Mouse (Mus musculus) midbrain, embryonic 12.5 days (tissue): ENCODE measurements around the gene Ino80d. TPM values are rescaled to one million over a fixed set of nuclear protein-coding genes. Genes with fewer than 3 reads are reported as not detected.

Source experiments
- ATAC-seq: fragments of 200-750 bp; cut with Nextera tagmentation; 2 replicates; pipeline ENCODE4 v1.8.0; 2017; ENCODE audit warnings: low read depth, moderate TSS enrichment, moderate library complexity; ENCODE audit not compliant: low FRiP score
- H3K27ac ChIP-seq: fragments of 300-500 bp; sonication (generic); replicated peaks from 2 replicates; pipeline ENCODE4 v1.5.1; 2016; ENCODE audit warnings: mild to moderate bottlenecking
- H3K27me3 ChIP-seq: fragments of 300-500 bp; sonication (generic); 2 replicates; pipeline ENCODE4 v1.6.1; 2016; ENCODE audit warnings: mild to moderate bottlenecking
- H3K36me3 ChIP-seq: fragments of 300-500 bp; sonication (generic); 2 replicates; pipeline ENCODE4 v1.6.1; 2016
- H3K4me1 ChIP-seq: fragments of 300-500 bp; sonication (generic); 2 replicates; pipeline ENCODE4 v1.6.1; 2016
- H3K4me2 ChIP-seq: fragments of 300-500 bp; sonication (generic); replicated peaks from 2 replicates; pipeline ENCODE4 v1.6.1; 2016; ENCODE audit warnings: mild to moderate bottlenecking, moderate library complexity
- H3K4me3 ChIP-seq: fragments of 300-500 bp; sonication (generic); 2 replicates; pipeline ENCODE4 v1.5.1; 2016; ENCODE audit warnings: mild to moderate bottlenecking
- H3K9ac ChIP-seq: fragments of 300-500 bp; sonication (generic); replicated peaks from 2 replicates; pipeline ENCODE4 v1.6.1; 2016; ENCODE audit warnings: mild to moderate bottlenecking, moderate library complexity
- H3K9me3 ChIP-seq: fragments of 300-500 bp; sonication (generic); 2 replicates; pipeline ENCODE4 v1.6.1; 2016; ENCODE audit warnings: mild to moderate bottlenecking
- WGBS: fragments of 180-500 bp; shearing (Covaris S2); methylation state at CpG from one replicate; pipeline ENCODE4 v1.1.7; 2016; 5-methylcytosine and 5-hydroxymethylcytosine counted together
- polyA plus RNA-seq: library from polyadenylated mRNA; unstranded; fragments of >200 nt; fragmentation: Nextera tagmentation; extraction: Ambion mirVana; gene quantifications from 2 replicates; pipeline ENCODE4 v1.2.1, GENCODE M21; 2016

The Ino80d gene
- polyA plus RNA-seq, 1 experiment from 2014 or later: 11.8 TPM

GRCm38 (mm10) chr1:62976742-62977141 is 137.7 kb downstream of the Ino80d start:
- Histone ChIP-seq H3K9ac (no peak overlapping the region), H3K4me1 (no peaks in the 10 kb centered on the region), H3K27me3 (no peaks in the 10 kb centered on the region), H3K4me2 (no peak overlapping the region), H3K9me3 (no peaks in the 10 kb centered on the region), H3K36me3 (no peaks in the 10 kb centered on the region), H3K27ac (no peak overlapping the region), H3K4me3 (no peak overlapping the region)
- WGBS: 51% methylated on average over 3 of the region's 3 CpGs
- ATAC-seq: no peak

GRCm38 (mm10) chr1:62966885-62967284 is 147.6 kb downstream of the Ino80d start:
- no peak overlapping the region for H3K27ac ChIP-seq
- 31% methylated on average over 5 of the region's 5 CpGs for WGBS
- no peak overlapping the region for H3K4me3 ChIP-seq
- H3K27me3 ChIP-seq: peaks cover 22% of the 10 kb centered on the region
- no peak overlapping the region for H3K9ac ChIP-seq
- no peak overlapping the region; the same call in 1 of the 2 replicates for H3K4me2 ChIP-seq
- ATAC-seq: no peak
- H3K36me3 ChIP-seq: no peaks in the 10 kb centered on the region
- no peaks in the 10 kb centered on the region; the same call in 1 of the 2 replicates for H3K4me1 ChIP-seq
- no peaks in the 10 kb centered on the region for H3K9me3 ChIP-seq

- Histone ChIP-seq H3K4me1 (no peaks in the 10 kb centered on the region; the same call in 1 of the 2 replicates), H3K4me2 (no peak overlapping the region), H3K27me3 (peaks cover 30% of the 10 kb centered on the region), H3K36me3 (no peaks in the 10 kb centered on the region), H3K9me3 (no peaks in the 10 kb centered on the region), H3K9ac (no peak overlapping the region), H3K27ac (no peak overlapping the region), H3K4me3 (no peak overlapping the region)
- peak; percentile 82 for ATAC-seq
- WGBS: 18% methylated on average over 6 of the region's 6 CpGs
Observed at GRCm38 (mm10) chr1:62964291-62964690, 150.2 kb downstream of the Ino80d start.

GRCm38 (mm10) chr1:62956942-62957645 is 157.4 kb downstream of the Ino80d start:
- no peaks in the 10 kb centered on the region for H3K9me3 ChIP-seq
- no peaks in the 10 kb centered on the region for H3K4me1 ChIP-seq
- no peaks in the 10 kb centered on the region for H3K36me3 ChIP-seq
- no peak for ATAC-seq
- WGBS: 68% methylated on average over 1 of the region's 1 CpGs
- no peak overlapping the region for H3K4me3 ChIP-seq
- H3K4me2 ChIP-seq: no peak overlapping the region
- H3K9ac ChIP-seq: no peak overlapping the region
- H3K27me3 ChIP-seq: peaks cover 22% of the 10 kb centered on the region
- H3K27ac ChIP-seq: no peak overlapping the region

- Histone ChIP-seq H3K36me3 (no peaks in the 10 kb centered on the region), H3K27me3 (peaks cover 22% of the 10 kb centered on the region), H3K4me2 (no peak overlapping the region), H3K9ac (no peak overlapping the region), H3K4me3 (no peak overlapping the region), H3K4me1 (peaks cover under 1% of the 10 kb centered on the region; the same call in 1 of the 2 replicates), H3K27ac (no peak overlapping the region), H3K9me3 (no peaks in the 10 kb centered on the region)
- ATAC-seq: no peak
- WGBS: 71% methylated on average over 5 of the region's 5 CpGs
Observed at GRCm38 (mm10) chr1:62956526-62956925, 157.9 kb downstream of the Ino80d start.

GRCm38 (mm10) chr1:62955340-62955739 is 159.1 kb downstream of the Ino80d start:
- Histone ChIP-seq H3K36me3 (no peaks in the 10 kb centered on the region), H3K9me3 (no peaks in the 10 kb centered on the region), H3K27me3 (peaks cover 21% of the 10 kb centered on the region), H3K4me1 (peaks cover 6% of the 10 kb centered on the region; the same call in 1 of the 2 replicates), H3K27ac (no peak overlapping the region), H3K4me3 (no peak overlapping the region), H3K9ac (no peak overlapping the region), H3K4me2 (no peak overlapping the region)
- 12% methylated on average over 6 of the region's 6 CpGs for WGBS
- no peak for ATAC-seq

- ATAC-seq: no peak
- Histone ChIP-seq H3K27me3 (peaks cover 27% of the 10 kb centered on the region), H3K4me2 (no peak overlapping the region), H3K9ac (no peak overlapping the region), H3K27ac (no peak overlapping the region), H3K4me3 (no peak overlapping the region), H3K4me1 (peaks cover 6% of the 10 kb centered on the region; the same call in 1 of the 2 replicates), H3K9me3 (no peaks in the 10 kb centered on the region), H3K36me3 (no peaks in the 10 kb centered on the region)
- 88% methylated on average over 4 of the region's 4 CpGs for WGBS
Observed at GRCm38 (mm10) chr1:62953036-62953435, 161.4 kb downstream of the Ino80d start.

GRCm38 (mm10) chr1:62952319-62952718 is 162.1 kb downstream of the Ino80d start:
- ATAC-seq: no peak
- peaks cover 6% of the 10 kb centered on the region; the same call in 1 of the 2 replicates for H3K4me1 ChIP-seq
- H3K36me3 ChIP-seq: no peaks in the 10 kb centered on the region
- H3K9me3 ChIP-seq: no peaks in the 10 kb centered on the region
- no peak overlapping the region for H3K9ac ChIP-seq
- no peak overlapping the region for H3K27ac ChIP-seq
- H3K4me3 ChIP-seq: no peak overlapping the region
- no peak overlapping the region for H3K4me2 ChIP-seq
- 95% methylated on average over 3 of the region's 3 CpGs for WGBS
- H3K27me3 ChIP-seq: peaks cover 27% of the 10 kb centered on the region

- Histone ChIP-seq H3K4me3 (no peak overlapping the region), H3K27ac (no peak overlapping the region), H3K9me3 (no peaks in the 10 kb centered on the region), H3K4me2 (no peak overlapping the region), H3K36me3 (no peaks in the 10 kb centered on the region), H3K9ac (no peak overlapping the region), H3K27me3 (peaks cover 24% of the 10 kb centered on the region), H3K4me1 (peaks cover 6% of the 10 kb centered on the region; the same call in 1 of the 2 replicates)
- WGBS: 68% methylated on average over 7 of the region's 7 CpGs
- no peak for ATAC-seq
Observed at GRCm38 (mm10) chr1:62951067-62951809, 163.2 kb downstream of the Ino80d start.

- Histone ChIP-seq H3K4me1 (peaks cover 6% of the 10 kb centered on the region; the same call in 1 of the 2 replicates), H3K4me2 (no peak overlapping the region), H3K9ac (no peak overlapping the region), H3K27me3 (peaks cover 24% of the 10 kb centered on the region), H3K9me3 (no peaks in the 10 kb centered on the region), H3K4me3 (no peak overlapping the region), H3K27ac (no peak overlapping the region), H3K36me3 (no peaks in the 10 kb centered on the region)
- ATAC-seq: no peak
- WGBS: 83% methylated on average over 9 of the region's 9 CpGs
Observed at GRCm38 (mm10) chr1:62950526-62950925, 163.9 kb downstream of the Ino80d start.

- H3K27me3 ChIP-seq: peaks cover 13% of the 10 kb centered on the region
- H3K9me3 ChIP-seq: no peaks in the 10 kb centered on the region
- no peak overlapping the region for H3K27ac ChIP-seq
- no peak overlapping the region for H3K9ac ChIP-seq
- no peaks in the 10 kb centered on the region for H3K36me3 ChIP-seq
- H3K4me1 ChIP-seq: peaks cover 6% of the 10 kb centered on the region; the same call in 1 of the 2 replicates
- ATAC-seq: no peak
- H3K4me3 ChIP-seq: no peak overlapping the region
- H3K4me2 ChIP-seq: no peak overlapping the region
Observed at GRCm38 (mm10) chr1:62947807-62948206, 166.7 kb downstream of the Ino80d start.

GRCm38 (mm10) chr1:62946987-62947386 is 167.5 kb downstream of the Ino80d start:
- Histone ChIP-seq H3K9me3 (no peaks in the 10 kb centered on the region), H3K27me3 (peaks cover 13% of the 10 kb centered on the region), H3K4me3 (no peak overlapping the region), H3K9ac (no peak overlapping the region), H3K4me2 (no peak overlapping the region), H3K4me1 (peaks cover 6% of the 10 kb centered on the region; the same call in 1 of the 2 replicates), H3K36me3 (no peaks in the 10 kb centered on the region), H3K27ac (no peak overlapping the region)
- ATAC-seq: no peak
- 58% methylated on average over 5 of the region's 5 CpGs for WGBS
